Mouse (Mus musculus): ENCODE measurements around the gene Exosc8. TPM values are rescaled to one million over a fixed set of nuclear protein-coding genes. Genes with fewer than 3 reads are reported as not detected.
A peak's percentile ranks its signal among the peaks of the same experiment; 100 is the strongest.
"Not testable (repeated sequence)": the region's sequence is repeated elsewhere in the genome, so short reads cannot be mapped to it uniquely, and the experiment has no call there.

Gene Exosc8
- 10 to 100 TPM; 30.1 to 32.0 TPM for total RNA-seq (2021)

DNA sequence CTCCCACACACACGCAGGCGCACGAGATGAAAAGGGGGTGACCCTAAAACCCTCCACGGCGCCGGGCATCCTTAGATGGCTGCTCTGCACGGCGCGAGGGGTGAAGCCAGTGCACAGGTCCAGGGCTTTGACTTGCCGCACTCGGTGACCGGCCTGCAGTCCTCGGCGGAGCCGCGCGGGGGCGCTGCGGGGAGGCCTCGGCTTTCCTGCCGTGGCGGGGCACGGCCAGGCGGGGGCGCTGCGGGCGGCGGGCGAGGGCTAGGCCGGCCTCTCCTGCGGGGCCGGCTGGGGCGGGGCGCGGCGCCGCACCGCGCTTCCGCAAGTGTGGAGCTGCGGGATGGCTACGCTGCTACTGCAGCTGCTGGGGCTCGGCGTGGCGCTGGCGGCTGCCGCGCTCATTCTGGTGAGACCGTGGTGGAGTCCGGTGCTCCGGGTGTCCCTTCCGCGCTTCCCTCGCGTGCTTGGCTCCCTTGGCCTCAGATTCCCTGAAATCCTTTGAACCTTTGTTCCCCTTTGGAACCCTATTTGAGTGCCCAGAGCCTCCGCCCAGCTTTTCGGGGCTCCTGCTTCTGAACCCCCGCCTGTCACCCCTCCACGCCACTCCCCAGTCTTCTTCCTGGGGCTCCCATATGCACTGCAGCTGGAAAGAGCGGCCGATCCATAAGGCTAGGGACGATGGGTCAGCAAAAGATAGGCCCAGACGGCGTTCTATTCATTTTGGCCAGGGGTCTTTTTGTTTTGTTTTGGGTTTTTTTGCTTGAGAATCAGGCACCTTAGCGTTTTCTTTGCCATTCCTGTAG, at the start of gene Exosc8, which contains the start of gene Alg5:
Gene Exosc8 (minus strand): TSS at position 147 of the 800 bp plus-strand sequence.
Gene Alg5 (plus strand): TSS at position 293 of the 800 bp plus-strand sequence.
- peak; percentile 92 to 94 for DNase-seq

DNA sequence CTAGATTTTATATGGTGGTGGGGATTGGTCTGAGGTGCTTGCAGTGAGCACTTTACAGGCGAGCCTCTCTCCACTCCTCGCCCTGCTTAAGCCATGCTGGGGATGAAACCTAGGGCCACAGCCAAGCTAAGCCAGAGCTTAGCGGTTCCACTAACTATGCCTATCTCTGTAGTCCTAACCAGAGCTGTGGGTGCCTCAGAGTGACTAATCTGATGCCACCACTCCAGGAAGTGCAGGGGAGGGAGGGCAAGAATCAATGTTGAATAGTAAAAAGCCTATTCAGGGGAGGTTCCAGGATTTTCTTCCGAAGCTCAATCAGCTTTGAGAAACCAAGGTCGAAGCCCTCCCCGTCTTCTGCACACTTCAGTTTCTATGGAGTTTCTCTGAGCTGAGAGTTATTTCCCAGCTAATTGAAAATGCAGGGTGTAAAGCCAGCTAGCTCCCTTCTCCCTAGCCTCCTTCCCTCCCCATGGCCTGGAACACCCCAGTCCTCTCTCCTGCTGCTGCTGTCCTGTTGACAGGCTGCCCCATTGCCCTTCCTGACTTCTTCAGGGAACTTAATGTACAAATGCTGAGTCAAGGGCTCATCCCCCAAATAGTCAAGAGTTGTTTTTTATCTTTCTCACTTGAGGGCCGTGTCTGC, 40.9 kb upstream of the Exosc8 start:
- no peak for DNase-seq

DNA sequence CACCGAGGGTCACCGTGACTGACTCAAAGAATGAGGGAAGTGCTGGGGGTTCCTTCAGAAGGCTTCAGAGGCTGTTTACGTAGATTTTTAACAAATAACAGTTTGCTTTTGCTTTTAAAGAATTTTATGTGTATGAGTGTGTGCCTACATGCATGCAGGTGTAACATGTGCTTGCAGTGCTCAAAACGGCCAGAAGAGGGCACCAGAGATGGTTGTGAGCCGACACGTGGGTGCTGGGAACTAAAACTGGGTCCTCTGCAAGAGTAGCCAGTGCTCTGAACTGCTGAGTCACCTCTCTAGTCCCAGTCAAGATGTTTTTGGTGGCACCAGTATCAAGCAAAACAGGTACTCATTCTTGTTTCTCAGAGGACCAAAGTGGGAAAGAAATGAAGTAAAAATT, 38.4 kb upstream of the Exosc8 start:
- no peak for DNase-seq

DNA sequence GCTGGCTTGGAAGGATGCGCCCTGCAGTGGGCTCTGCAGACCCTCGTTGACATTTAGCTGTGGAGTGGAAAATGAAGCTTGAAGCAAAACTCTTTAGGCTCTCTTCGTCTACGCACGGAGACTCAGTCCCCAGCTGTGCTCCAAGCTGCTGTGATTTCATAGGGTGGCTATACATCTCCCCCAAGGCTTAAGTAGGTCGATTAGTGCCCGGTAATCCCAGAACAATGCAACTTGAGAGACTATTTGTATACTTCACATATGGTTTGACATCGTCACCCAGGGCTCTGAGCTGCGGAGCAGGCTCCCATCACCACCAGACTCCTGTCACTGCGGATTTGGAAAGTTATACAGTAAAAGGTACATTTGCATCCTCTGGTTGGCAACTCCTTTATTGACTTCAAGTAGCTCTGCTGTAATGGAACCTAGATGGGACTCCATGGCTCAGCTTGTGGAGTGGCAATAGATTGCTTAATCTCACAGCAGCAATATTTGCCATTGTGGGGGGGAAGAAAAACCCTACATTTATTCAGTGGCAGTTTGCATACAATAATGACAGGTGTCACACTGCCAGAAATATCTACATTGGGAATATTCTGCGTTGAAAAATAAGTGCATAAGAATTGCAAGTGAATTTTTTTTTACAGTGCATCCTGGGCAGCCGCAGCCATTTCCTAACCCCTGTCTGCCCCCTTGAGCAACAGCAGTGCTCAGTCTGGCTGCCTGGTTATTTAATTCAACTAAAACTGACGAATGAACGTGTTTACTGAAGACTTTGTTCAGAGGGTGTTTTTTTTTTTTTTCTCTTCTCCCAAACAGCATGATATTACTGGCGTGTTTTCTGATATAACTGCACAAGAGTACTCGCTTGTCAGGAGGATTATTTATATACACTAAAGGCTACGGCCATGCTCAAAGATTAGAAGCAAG, 34.4 kb upstream of the Exosc8 start:
- no peak for DNase-seq

DNA sequence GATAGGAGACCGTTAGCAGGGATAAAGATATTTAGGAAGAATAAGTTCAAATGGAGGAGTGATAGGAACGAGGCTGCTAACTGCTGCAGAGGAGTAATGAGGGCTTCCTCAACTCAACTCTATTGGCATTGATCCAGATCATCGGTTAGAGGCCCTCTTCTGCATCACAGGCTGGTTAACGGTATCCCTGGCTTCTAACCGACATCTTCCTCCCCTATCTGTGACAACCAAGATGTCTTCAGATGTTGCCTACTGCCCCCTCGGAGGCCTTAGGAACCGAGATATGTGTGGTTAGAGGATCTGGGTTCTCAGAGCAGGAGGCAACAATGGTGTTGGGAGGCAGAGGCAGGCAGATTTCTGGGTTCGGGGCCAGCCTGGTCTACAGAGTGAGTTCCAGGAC, 33.4 kb upstream of the Exosc8 start:
- DNase-seq = no peak

DNA sequence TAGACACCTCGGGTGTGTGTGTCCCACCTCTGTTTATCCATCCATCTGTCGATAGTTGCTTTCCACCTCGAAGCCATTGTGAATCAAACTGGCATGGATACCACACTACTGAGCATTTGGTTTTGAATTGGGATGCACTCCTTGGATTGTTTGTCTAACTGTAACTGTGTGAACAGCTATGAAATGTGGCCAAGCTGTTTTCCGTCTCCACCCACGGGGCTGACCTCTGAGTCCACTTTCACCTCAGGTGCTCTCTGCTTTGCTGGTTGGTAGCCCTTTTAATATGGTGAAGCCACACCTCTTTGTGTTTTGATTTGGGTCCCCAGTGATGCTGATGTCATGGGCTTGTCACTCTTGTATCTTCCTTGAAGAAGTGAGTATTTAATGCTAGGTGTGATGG, 31.6 kb upstream of the Exosc8 start:
- no peak for DNase-seq

DNA sequence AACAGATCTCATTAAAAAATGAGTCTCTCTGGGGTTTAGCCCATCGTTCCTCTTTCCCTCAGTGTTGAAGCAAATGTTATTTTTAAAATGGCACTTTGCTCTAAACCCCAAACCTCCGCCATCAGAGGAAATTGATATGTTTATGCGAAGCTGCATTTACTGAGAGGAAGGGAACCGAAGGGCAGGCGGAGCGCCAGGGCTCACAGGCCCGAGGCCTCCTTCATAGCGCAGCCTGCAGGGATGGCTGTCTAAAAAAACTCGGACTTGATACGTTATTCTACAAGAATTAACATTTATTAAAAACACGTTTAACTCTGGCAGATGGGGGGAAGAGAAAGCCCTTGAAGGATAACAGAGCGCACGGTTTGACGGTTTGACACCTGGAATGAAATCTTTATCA, 30.8 kb upstream of the Exosc8 start:
- DNase-seq = no peak

DNA sequence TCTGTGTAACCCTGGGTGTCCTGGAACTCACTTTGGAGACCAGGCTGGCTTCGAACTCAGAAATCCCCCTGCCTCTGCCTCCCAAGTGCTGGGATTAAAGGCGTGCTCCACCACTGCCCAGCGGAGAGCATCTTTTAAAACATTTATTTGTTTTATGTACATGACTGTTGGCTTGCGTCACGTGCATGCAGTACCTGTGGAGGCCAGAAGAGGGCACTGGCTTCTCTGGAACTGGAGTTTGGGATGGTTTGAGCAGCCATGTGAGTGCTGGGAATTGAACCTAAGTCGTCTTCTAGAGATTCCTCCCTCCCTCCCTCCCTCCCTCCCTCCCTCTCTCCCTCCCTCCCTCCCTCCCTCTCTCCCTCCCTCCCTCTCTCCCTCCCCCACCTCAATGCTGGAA, 30.3 kb upstream of the Exosc8 start:
- DNase-seq = not testable (repeated sequence)

DNA sequence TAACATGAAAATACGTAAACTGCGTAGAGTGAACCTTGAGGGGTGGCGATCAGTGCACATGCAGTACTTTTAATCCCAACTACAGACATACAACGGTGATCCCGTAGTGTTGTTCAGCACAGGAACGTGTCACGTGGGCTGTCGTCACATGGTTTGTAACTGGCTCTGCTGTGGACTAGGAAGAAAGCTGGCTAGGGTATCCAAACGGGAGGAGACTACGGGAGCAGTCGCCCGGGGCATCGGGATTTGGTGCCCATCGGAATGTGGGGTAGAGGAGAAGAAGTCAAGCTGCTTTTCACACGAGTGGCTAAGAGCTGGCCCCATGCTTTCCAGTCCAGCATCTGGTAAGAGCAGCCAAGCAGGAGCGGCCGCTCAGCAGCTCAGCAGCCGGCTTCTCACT, 29.2 kb upstream of the Exosc8 start:
- peak; percentile 35 to 44 for DNase-seq

DNA sequence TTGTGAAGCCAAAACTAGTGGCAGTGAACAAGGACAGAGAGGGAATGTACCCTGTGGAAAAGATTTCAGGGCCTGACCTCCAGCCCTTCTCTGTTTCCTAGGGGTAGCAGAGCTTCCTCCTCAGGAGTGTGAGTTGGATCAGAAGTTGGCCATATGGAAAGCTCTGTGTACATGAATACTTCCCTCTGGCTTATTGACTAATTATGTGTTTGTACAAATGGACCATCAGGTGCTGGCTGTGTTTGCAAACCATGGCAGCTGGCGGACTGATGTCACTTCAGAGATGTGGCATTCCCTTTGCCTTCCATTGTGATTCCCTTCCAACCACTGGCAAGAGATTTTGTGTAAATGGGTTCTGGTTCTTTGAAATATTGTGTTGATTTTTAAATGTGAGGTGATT, 26.1 kb upstream of the Exosc8 start:
- DNase-seq = no peak

DNA sequence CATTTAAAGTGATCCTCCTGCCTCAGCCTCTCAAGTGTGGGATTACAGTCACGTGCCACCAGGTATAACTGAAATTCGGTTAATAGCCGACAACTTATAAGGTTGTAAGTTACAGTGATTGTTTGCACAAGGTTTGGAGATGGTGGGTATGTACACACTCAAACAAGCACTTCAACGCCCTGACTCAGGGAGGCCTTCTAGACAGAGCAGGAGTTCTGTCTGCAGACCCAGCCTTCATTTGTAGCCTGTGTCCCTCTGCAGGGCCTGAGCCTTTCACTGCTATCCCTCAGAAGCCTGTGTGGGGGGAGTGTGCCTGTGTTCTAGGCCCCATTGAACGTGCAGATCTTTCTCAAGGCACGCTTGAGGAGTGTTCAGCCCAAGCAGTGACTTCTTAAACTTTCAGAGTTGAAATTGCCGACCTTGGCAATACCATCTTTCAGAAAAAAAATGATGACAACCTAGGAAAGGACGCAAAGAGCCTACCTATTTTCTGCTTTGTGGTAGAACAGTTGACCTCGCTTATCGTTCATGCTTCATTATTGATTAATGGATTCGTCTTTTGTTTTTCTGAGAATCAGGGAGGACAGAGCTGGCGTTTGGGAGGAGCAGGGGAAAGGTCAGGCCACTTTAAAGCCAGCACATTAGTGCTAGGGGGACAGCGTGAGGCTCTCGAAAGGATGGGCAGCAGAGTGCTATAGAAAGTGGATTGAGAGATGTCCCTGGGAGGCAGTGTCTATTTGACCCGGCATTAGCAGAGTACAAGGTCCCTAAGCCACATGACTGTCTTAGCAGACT, 25.3 kb upstream of the Exosc8 start:
- DNase-seq = no peak

DNA sequence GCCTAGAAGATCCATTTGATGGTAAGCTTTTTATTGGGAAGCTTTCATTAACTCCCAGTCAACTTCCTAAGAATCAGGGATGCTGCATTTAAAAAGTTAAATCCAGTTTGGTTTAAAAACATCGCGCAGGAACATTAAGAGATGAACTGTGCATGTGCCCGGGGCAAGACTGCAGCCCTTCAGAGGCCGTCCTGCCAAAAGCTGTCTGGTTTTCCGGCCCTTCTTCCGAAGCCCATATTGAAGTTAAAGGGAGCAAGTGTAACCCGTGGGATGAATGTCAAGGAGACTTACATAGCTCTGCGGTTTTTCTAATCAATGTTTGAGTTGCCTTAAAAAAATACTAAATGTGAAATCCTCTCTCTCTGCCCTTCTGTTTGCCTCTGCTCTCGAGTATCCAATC, 24.0 kb upstream of the Exosc8 start:
- DNase-seq = no peak

DNA sequence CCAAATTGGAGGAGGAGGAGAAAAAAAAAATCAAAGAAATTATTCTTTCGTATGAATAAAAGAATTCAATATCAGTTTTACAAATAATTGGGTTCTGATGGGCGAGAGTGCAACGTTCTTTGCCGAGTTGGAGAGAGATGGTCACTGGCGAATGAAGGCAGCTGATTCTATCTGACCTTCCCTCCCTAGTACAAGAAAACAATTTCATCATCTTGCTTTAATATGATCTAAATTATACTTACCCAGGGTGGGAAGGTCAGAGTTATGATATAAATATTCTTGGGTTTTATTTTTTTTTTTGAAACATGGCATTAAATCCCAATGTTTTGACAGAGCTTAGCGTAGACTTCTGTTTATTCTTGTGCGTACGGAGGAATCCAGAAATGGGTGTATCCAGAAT, 22.3 kb upstream of the Exosc8 start:
- no peak for DNase-seq

DNA sequence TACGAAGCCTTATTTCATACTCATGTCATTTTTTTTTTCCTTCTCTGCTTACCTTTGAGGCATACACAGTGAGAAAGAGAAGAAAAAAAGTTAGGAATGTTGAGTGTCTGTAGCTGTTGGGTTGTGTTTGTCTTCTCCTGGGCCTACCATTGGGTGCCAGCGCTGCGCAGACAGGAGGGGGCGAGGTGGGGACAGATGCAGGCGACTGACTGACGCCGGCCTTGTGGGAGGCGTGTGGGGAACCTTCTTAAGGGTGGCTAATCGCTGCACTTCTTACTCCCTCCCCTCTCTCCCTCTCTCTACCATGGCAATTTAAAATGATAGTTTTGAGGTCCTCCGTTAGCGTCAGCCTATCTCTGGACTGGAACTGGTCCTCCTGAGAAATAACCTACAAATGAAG, 20.9 kb upstream of the Exosc8 start:
- peak; percentile 31 to 48 for DNase-seq

DNA sequence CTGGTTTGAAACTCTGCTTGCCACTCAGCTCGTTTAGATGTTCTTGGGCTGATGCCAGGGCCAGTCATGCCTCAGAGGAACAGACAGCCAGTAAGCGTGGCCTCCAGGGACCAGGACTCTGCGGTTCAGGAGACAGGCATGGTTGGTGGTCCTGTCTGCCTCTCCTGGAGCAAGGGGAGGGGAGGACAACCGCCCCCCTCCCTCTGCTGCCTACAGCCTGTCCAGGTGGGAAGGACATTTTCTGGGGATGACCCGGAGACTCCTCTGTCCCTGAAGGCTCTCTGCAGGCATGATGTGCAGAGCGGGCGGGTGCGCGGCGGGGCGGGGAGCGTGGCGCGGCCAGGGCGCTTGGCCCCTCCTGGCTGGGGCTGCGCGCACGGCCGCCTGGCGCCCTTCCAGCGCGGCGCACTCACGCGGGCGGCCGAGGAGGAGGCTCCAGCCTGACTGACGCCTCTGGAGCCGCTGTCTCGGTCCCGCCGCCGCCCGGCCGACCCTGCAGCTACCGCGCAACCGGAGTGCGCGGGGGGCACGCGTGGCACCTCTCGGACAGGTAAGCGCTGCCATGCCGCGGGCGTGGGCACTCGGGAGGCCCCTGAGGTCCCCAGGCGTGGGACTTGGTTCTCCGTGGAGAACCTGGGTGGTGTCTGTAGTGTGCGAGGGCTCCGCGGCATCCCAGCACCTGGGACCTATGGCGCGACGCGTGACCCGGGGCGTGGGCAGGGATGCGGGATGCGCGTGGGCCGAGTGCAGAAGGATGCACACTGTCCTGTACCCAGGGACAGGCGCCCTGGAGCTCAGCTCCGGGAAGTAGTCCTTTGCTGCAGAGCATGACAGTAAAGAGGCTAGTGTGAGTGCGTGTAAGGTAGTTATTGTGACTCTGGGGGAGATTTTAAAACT, 20.2 kb upstream of the Exosc8 start, which contains the start of gene Smad9:
Gene Smad9 (plus strand): TSS at position 438 of the 897 bp plus-strand sequence.
- DNase-seq = peak; percentile 47 to 56

DNA sequence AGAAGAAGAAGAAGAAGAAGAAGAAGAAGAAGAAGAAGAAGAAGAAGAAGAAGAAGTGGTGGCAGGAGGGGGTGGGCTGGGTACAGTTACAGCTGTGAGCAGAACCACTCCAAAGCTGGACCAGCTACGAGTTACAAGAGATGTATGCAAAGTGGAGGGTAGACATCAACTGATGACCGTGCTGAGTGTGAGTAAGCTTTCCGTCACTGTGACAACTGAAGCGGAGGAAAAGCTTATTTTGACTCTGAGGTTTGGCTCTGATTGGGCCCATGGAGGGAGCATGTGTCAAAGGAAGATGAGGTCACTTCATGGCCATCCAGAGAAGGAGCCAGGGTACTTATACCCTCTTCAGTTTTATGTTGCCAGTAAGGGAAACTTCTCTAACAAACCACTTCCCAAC, 18.2 kb upstream of the Exosc8 start:
- DNase-seq = no peak

DNA sequence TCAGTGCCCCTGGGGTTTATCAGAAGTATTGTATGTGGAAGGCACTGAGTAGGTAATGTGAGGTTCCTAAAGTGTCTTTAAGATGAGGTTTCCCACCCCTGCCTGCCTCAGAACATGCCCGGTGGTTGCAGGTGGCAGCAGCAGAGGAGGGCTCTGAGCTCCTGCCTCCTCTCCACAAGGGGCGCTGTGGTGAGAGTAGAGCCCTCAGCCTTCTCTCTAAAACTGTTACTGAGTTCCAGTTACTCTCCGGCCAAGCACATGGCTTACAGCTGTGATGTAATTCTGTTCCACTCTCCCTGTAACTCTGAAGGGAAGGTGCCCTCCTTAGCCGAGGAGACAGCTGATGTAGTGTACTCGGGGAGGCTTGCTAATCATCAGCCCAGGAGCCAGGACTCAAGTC, 10.6 kb upstream of the Exosc8 start:
- DNase-seq = no peak

DNA sequence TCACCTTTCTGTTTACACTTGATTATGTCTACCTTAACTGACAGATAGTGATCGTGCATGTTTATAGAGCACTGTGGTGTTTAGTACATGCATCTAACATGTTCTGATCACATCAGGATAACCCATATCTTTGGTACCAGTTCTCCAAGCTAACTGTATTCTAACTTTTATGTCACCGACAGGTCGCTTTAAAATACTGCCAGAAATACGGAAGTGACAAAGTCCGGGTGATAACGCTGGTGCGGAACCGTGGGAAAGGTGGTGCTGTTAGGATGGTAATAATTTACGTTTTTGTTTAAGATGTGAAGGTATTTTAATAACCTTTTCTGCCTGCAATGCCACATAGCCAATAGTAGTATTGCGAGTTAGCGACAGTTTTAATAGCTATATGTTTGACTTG, 6.8 kb upstream of the Exosc8 start:
- DNase-seq = no peak

DNA sequence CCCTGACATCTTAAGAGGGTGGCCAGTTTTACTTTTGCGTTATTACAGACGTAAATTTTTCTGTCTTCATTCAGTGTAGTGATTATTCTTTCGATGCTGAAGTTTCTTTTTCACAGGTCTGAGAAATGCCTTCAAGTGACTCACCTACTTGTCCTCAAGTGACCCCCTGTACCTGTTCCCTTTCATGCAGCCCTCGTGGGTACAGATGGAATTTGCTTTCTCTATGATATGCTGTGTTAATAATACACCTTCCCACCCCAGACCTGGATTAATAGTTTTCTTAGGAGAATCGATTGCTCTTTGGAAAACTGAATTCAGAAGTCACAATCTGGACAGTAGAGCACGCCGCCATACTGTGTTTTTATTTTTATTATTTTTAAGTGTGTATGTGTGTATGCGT, 2.1 kb upstream of the Exosc8 start:
- DNase-seq = no peak

DNA sequence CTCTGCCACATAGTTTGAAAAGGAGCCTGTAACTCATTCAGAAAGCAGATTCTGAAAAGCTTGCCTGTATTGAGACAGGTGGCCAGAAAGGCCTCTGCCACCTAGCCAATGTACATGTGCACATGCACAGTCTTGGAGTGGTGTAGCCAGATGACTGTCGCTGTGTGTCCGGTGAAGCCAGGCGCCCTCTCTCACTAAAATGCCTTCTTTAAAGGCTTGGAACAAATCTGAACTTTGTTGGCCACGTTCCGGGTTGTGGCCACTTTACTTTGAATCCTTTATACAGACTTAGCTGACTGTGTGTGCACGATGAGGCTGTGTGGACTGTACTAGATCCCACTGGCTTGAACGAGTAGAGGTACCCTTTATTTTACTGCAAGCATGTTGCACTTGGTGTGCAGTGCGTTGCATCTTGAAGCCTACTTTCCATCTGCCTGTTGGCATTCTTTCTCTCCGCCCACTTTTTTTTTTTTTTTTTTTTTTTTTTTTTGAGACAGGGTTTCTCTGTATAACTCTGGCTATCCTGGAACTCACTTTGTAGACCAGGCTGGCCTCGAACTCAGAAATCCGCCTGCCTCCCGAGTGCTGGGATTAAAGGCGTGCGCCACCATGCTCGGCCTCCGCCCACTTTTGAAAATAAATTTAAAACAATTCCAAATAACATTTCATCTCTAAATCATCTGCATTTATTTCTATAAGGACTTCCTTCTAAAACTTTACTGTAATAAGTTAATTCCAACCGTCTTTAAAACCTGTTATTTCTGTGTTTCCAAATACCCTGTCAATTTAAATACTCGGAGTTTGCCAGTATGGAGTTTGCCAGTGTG, 1.1 kb upstream of the Exosc8 start:
- DNase-seq = peak in 1 of 2 experiments; percentile 7

All from layer of hippocampus, postnatal 36 days (tissue).